In genomic region chr12:11437907-11438447, GRCm38 (mm10) we compare ENCODE assay signal across 10 mouse cellular contexts. TPM values are rescaled to one million over a fixed set of nuclear protein-coding genes. Genes with fewer than 3 reads are reported as not detected.
DNase-seq lines count a peak whose midpoint lies in the region; ATAC-seq and TF ChIP-seq lines count a peak whose summit lies in the region.
"Had no signal": no experiment of that assay in that cellular context is flagged by ENCODE, and none has a peak within 500 bp of the region (broad histone marks: within the 10 kb centered on the region; RNA-seq: fewer than 3 reads in every experiment).

No protein-coding gene starts in this region.

- no peak for TF ChIP-seq POLR2A in ES-Bruce4 (IDR thresholded peaks at IDR 0.05; ENCODE audit: insufficient read depth, low read length)

- H3K4me3 ChIP-seq in heart, embryonic 16.5 days (ENCODE audit: low read length) = peak overlapping the region; percentile 59
- peak overlapping the region; percentile 47 for H3K4me3 ChIP-seq in ES-Bruce4 (ENCODE audit: low read depth, low read length)
- H3K4me3 ChIP-seq in hindbrain, embryonic 15.5 days = peak overlapping the region; percentile 57
- H3K4me3 ChIP-seq in neural tube, embryonic 13.5 days = peak overlapping the region; percentile 30

- no peak for TF ChIP-seq EP300 in ES-Bruce4 (IDR thresholded peaks at IDR 0.05; ENCODE audit: insufficient read depth, low read depth, low read length)

- ATAC-seq in heart, embryonic 16.5 days (replicated peaks; ENCODE audit: extremely low read depth, insufficient read depth, low FRiP score) = no peak
- ATAC-seq in hindbrain, embryonic 15.5 days (ENCODE audit: low FRiP score, low read depth) = peak; percentile 28; the same call in 1 of the 2 replicates
- ATAC-seq in neural tube, embryonic 13.5 days (ENCODE audit: low read depth) = peak; percentile 13; the same call in 1 of the 2 replicates
- ATAC-seq in erythroblast, adult 5-6 weeks (replicated peaks; ENCODE audit: low FRiP score, poor library complexity, severe bottlenecking) = no peak

- peaks cover 28% of the 10 kb centered on the region for H3K27me3 ChIP-seq in heart, embryonic 16.5 days (ENCODE audit: control insufficient read depth, insufficient read depth, low read length)
- H3K27me3 ChIP-seq in ES-Bruce4 (ENCODE audit: control insufficient read depth, insufficient read depth, low read length, poor library complexity, severe bottlenecking) = 0 out of 2 replicates have a peak, but pooled peaks cover 5% of the 10 kb centered on the region
- 0 out of 2 replicates have a peak, but pooled peaks cover 2% of the 10 kb centered on the region for H3K27me3 ChIP-seq in hindbrain, embryonic 15.5 days
- peaks cover 30% of the 10 kb centered on the region for H3K27me3 ChIP-seq in neural tube, embryonic 13.5 days

- H3K4me2 ChIP-seq in heart, embryonic 16.5 days (ENCODE audit: low read depth, low read length) = peak overlapping the region; percentile 81
- peak overlapping the region; percentile 92 for H3K4me2 ChIP-seq in hindbrain, embryonic 15.5 days
- H3K4me2 ChIP-seq in neural tube, embryonic 13.5 days = peak overlapping the region; percentile 72

- TF ChIP-seq CTCF in ES-Bruce4 (IDR thresholded peaks at IDR 0.05; ENCODE audit: low read depth, low read length) = no peak

- 0 out of 2 replicates have a peak overlapping the region, but pooled peaks have one; percentile 16 for H3K9ac ChIP-seq in heart, embryonic 16.5 days (ENCODE audit: low read length)
- H3K9ac ChIP-seq in ES-Bruce4 (ENCODE audit: low read depth, poor library complexity, severe bottlenecking) = peak overlapping the region; percentile 36
- no peak overlapping the region for H3K9ac ChIP-seq in hindbrain, embryonic 15.5 days
- no peak overlapping the region for H3K9ac ChIP-seq in neural tube, embryonic 13.5 days

- peaks cover 13% of the 10 kb centered on the region for H3K4me1 ChIP-seq in heart, embryonic 16.5 days (ENCODE audit: control insufficient read depth, insufficient read depth, low read length)
- H3K4me1 ChIP-seq in ES-Bruce4 (ENCODE audit: control insufficient read depth, insufficient read depth, low read length) = no peaks in the 10 kb centered on the region
- H3K4me1 ChIP-seq in hindbrain, embryonic 15.5 days (replicated peaks) = peaks cover 23% of the 10 kb centered on the region
- H3K4me1 ChIP-seq in neural tube, embryonic 13.5 days (replicated peaks) = peaks cover 21% of the 10 kb centered on the region

- no peak overlapping the region for H3K27ac ChIP-seq in heart, embryonic 16.5 days (ENCODE audit: low read length)
- no peak overlapping the region for H3K27ac ChIP-seq in ES-Bruce4 (ENCODE audit: insufficient read depth, low read length)
- H3K27ac ChIP-seq in hindbrain, embryonic 15.5 days (replicated peaks) = no peak overlapping the region
- no peak overlapping the region for H3K27ac ChIP-seq in neural tube, embryonic 13.5 days (replicated peaks)

- 23% methylated on average over 23 of the region's 23 CpGs for WGBS in heart, embryonic 16.5 days
- WGBS in hindbrain, embryonic 15.5 days = 23% methylated on average over 23 of the region's 23 CpGs
- 27% methylated on average over 23 of the region's 23 CpGs for WGBS in neural tube, embryonic 13.5 days

- peaks cover 2% of the 10 kb centered on the region; the same call in 1 of the 2 replicates for H3K9me3 ChIP-seq in heart, embryonic 16.5 days (replicated peaks; ENCODE audit: control insufficient read depth, low read length)
- 0 out of 2 replicates have a peak, but pooled peaks cover 3% of the 10 kb centered on the region for H3K9me3 ChIP-seq in ES-Bruce4 (replicated peaks; ENCODE audit: control insufficient read depth, insufficient read depth, low read length, poor library complexity, severe bottlenecking)
- no peaks in the 10 kb centered on the region for H3K9me3 ChIP-seq in hindbrain, embryonic 15.5 days
- H3K9me3 ChIP-seq in neural tube, embryonic 13.5 days = no peaks in the 10 kb centered on the region

- no peaks in the 10 kb centered on the region for H3K36me3 ChIP-seq in heart, embryonic 16.5 days (ENCODE audit: control insufficient read depth, insufficient read depth)
- no peaks in the 10 kb centered on the region for H3K36me3 ChIP-seq in ES-Bruce4 (ENCODE audit: control insufficient read depth, insufficient read depth, low read length, poor library complexity, severe bottlenecking)
- no peaks in the 10 kb centered on the region for H3K36me3 ChIP-seq in hindbrain, embryonic 15.5 days
- no peaks in the 10 kb centered on the region for H3K36me3 ChIP-seq in neural tube, embryonic 13.5 days

- DNase-seq in heart, adult 8-10 months (ENCODE audit: low spot score) = no peak
- DNase-seq in cerebellum, postnatal 10 days = peak; percentile 42 to 53
- no peak for DNase-seq in layer of hippocampus, adult 8-10 months (ENCODE audit: low spot score in 2 of 2)

RNA-seq across cellular contexts. Expression of gene Vsnl1, which starts 1.6 kb away (rescaled TPM):
- 6.6 and 13.1 TPM in 2 replicates for polyA plus RNA-seq in heart, embryonic 16.5 days (2015; fragmentation: Nextera tagmentation; extraction: Ambion mirVana)
- total RNA-seq in heart, adult 8-10 months (2022) = 1 to 10 TPM in 1 of 4 experiments, under 1 TPM in 3; 0.26 to 1.2 (median 0.78) TPM
- 0.36 TPM in 1 of 2 replicates, not detected in the other for polyA plus RNA-seq in ES-Bruce4 (2011; ENCODE audit: insufficient read depth, insufficient read length, low read depth, missing spikeins)
- polyA plus RNA-seq in hindbrain, embryonic 15.5 days (2015; fragmentation: Nextera tagmentation; extraction: Ambion mirVana) = 95.3 and 123 TPM in 2 replicates
- polyA plus RNA-seq in neural tube, embryonic 13.5 days (2015; fragmentation: Nextera tagmentation; extraction: Ambion mirVana) = 30.0 and 37.0 TPM in 2 replicates
- total RNA-seq in erythroblast, adult 5-6 weeks (2015; ENCODE audit: low replicate concordance) = not detected in 2 replicates
- total RNA-seq in erythroblast, adult 5-6 weeks (2017; ENCODE audit: low replicate concordance) = 0.42 TPM in 1 of 2 replicates, not detected in the other
- 100 to 1,000 TPM; 407 to 453 (median 425) TPM for total RNA-seq in layer of hippocampus, adult 8-10 months (2022)
- total RNA-seq: neutrophil, adult 5-6 weeks had no signal

RNA-seq across cellular contexts. Expression of gene Rad51ap2, which starts 17.9 kb away (rescaled TPM):
- 0.17 and 0.18 TPM in 2 replicates for polyA plus RNA-seq in heart, embryonic 16.5 days (2015; fragmentation: Nextera tagmentation; extraction: Ambion mirVana)
- not detected for total RNA-seq in heart, adult 8-10 months (2022)
- not detected in 2 replicates for polyA plus RNA-seq in ES-Bruce4 (2011; ENCODE audit: insufficient read depth, insufficient read length, low read depth, missing spikeins)
- 0.30 and 0.53 TPM in 2 replicates for polyA plus RNA-seq in hindbrain, embryonic 15.5 days (2015; fragmentation: Nextera tagmentation; extraction: Ambion mirVana)
- polyA plus RNA-seq in neural tube, embryonic 13.5 days (2015; fragmentation: Nextera tagmentation; extraction: Ambion mirVana) = 0.15 and 0.20 TPM in 2 replicates
- not detected in 2 replicates for total RNA-seq in erythroblast, adult 5-6 weeks (2015; ENCODE audit: low replicate concordance)
- 0.56 TPM in 1 of 2 replicates, not detected in the other for total RNA-seq in erythroblast, adult 5-6 weeks (2017; ENCODE audit: low replicate concordance)
- total RNA-seq in layer of hippocampus, adult 8-10 months (2022) = 1 to 10 TPM in 2 of 4 experiments, under 1 TPM in 2; 0.35 to 1.6 (median 1.2) TPM
- total RNA-seq: heart, adult 18-20 months had no signal

Comparison
In these comparisons a context has a peak if more than half of its experiments do, and no peak if none do; other contexts are left out.
1. ATAC-seq: peak in hindbrain, embryonic 15.5 days (single experiment) and neural tube, embryonic 13.5 days (single experiment); none in heart, embryonic 16.5 days (single experiment) and erythroblast, adult 5-6 weeks (single experiment).
2. H3K9ac ChIP-seq: peak in heart, embryonic 16.5 days (single experiment) and ES-Bruce4 (single experiment); none in hindbrain, embryonic 15.5 days (single experiment) and neural tube, embryonic 13.5 days (single experiment).
3. DNase-seq: peak in cerebellum, postnatal 10 days (2 of 2); none in heart, adult 8-10 months (single experiment) and layer of hippocampus, adult 8-10 months (0 of 2).
4. Peak in every context shown above with its lines, with median percentiles within 50 percentile points of each other: H3K4me2 ChIP-seq and H3K4me3 ChIP-seq.